Mouse (Mus musculus) hindbrain, embryonic 11.5 days (tissue): ENCODE results near the gene Cyb5r3. TPM values are rescaled to one million over a fixed set of nuclear protein-coding genes. Genes with fewer than 3 reads are reported as not detected.

Experiments
- ATAC-seq: fragments of 200-750 bp; cut with Nextera tagmentation; 2 replicates; pipeline ENCODE4 v1.8.0; 2017; ENCODE audit warnings: mild to moderate bottlenecking, moderate TSS enrichment, moderate library complexity; ENCODE audit not compliant: low FRiP score
- DNase-seq: peaks from one replicate; pipeline ENCODE4 v3.0.0-alpha.2; 2015; ENCODE audit warnings: low spot score
- H3K27ac ChIP-seq: fragments of 300-500 bp; sonication (generic); 2 replicates; pipeline ENCODE4 v1.5.1; 2014; ENCODE audit warnings: mild to moderate bottlenecking, low read depth, low read length
- H3K27me3 ChIP-seq: fragments of 300-500 bp; sonication (generic); 2 replicates; pipeline ENCODE4 v1.6.1; 2014; ENCODE audit warnings: mild to moderate bottlenecking, low read length, moderate library complexity, mixed read lengths; ENCODE audit not compliant: control insufficient read depth, insufficient read depth
- H3K36me3 ChIP-seq: fragments of 300-500 bp; sonication (generic); 2 replicates; pipeline ENCODE4 v1.6.1; 2014; ENCODE audit warnings: mild to moderate bottlenecking, low read length, moderate library complexity, mixed read lengths; ENCODE audit not compliant: control insufficient read depth, insufficient read depth
- H3K4me1 ChIP-seq: fragments of 300-500 bp; sonication (generic); replicated peaks from 2 replicates; pipeline ENCODE4 v1.6.1; 2014; ENCODE audit warnings: low read length, mixed read lengths; ENCODE audit not compliant: control insufficient read depth, insufficient read depth
- H3K4me2 ChIP-seq: fragments of 300-500 bp; sonication (generic); replicated peaks from 2 replicates; pipeline ENCODE4 v1.6.1; 2014; ENCODE audit warnings: mild to moderate bottlenecking, low read depth, low read length
- H3K4me3 ChIP-seq: fragments of 300-500 bp; sonication (generic); 2 replicates; pipeline ENCODE4 v1.5.1; 2014; ENCODE audit warnings: low read depth, low read length
- H3K9ac ChIP-seq: fragments of 300-500 bp; sonication (generic); 2 replicates; pipeline ENCODE4 v1.6.1; 2014; ENCODE audit warnings: low read depth, low read length
- H3K9me3 ChIP-seq: fragments of 300-500 bp; sonication (generic); 2 replicates; pipeline ENCODE4 v1.6.1; 2016; ENCODE audit warnings: low read length; ENCODE audit not compliant: control insufficient read depth
- WGBS: fragments of 180-500 bp; shearing (Covaris S2); extraction: QIAGEN DNeasy Blood & Tissue Kit; methylation state at CpG from one replicate; pipeline ENCODE4 v1.1.7; 2014; 5-methylcytosine and 5-hydroxymethylcytosine counted together
- polyA plus RNA-seq: library from polyadenylated mRNA; unstranded; fragments of >200 nt; fragmentation: Nextera tagmentation; extraction: Ambion mirVana; gene quantifications from 2 replicates; pipeline ENCODE4 v1.2.1, GENCODE M21; 2014

Gene Cyb5r3
- polyA plus RNA-seq, 1 experiment from 2014 or later: 205 TPM

DNA sequence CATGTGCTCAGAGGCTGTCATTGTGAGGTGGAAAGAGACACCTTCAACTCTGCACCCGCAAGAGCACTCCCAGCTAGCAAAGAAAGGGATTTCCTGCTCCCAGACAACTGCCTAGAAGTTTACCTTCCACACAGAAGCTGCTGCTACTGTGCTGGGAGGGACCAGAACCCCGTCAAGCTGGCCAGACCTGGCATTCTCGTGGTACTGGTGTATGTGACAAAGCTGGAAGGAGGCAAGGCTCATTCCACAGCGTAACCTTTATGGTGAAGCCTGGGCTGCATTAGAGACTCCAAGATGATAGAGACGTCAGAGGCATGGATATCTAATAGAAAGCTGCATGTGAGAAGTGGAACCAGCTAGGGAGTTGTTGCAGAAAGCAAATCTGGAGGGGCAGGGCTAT, 47.8 kb downstream of the Cyb5r3 start:
- ATAC-seq: no peak
- Histone ChIP-seq H3K27ac (no peak overlapping the region), H3K4me2 (no peak overlapping the region), H3K9me3 (no peaks in the 10 kb centered on the region), H3K36me3 (peaks cover 6% of the 10 kb centered on the region; the same call in 1 of the 2 replicates), H3K4me3 (no peak overlapping the region), H3K9ac (no peak overlapping the region), H3K4me1 (no peaks in the 10 kb centered on the region), H3K27me3 (no peaks in the 10 kb centered on the region)
- DNase-seq: no peak
- 68% methylated on average over 5 of the region's 5 CpGs for WGBS

DNA sequence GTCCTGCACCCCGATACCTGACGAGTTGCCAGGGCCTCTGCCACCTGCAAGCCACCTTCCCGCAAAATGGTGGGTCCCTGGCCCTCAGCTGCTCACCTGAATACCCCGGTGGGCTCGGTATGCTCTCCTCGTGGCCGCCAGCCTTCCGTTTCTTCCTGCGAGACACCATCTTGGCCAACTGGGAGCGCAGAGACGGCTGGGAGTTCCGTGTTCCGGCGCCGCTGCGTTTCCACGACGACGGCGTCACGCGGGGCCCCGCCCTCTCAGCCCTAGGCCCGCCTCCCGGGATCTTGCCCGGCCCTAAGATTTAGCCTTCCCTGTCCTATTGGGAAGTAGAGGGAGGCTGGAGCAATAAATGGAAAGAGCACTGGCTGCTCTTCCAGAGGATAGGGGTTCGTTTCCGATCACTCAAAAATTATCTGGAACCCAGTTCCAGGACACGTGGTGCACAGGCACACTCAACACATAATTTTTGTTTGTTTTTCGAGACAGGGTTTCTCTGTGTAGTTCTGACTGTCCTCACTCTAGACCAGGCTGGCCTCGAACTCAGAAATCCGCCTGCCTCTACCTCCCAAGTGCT, 49.7 kb downstream of the Cyb5r3 start, which contains the start of gene Rrp7a:
Gene Rrp7a (minus strand): TSS at position 236 of the 580 bp plus-strand sequence.
- H3K4me3 ChIP-seq: peak within 1 kb of the TSS; percentile 86
- peak within 1 kb of the TSS; percentile 74 for H3K27ac ChIP-seq
- 11% methylated on average over 32 of the region's 32 CpGs for whole genome bisulfite sequencing
- 0 out of 2 replicates have a peak, but pooled peaks cover 7% of the 10 kb centered on the region for H3K36me3 ChIP-seq
- H3K9me3 ChIP-seq: no peaks in the 10 kb centered on the region
- ATAC-seq: peak; percentile 88
- H3K27me3 ChIP-seq: no peaks in the 10 kb centered on the region
- H3K9ac ChIP-seq: peak within 1 kb of the TSS; percentile 62
- H3K4me1 ChIP-seq: no peaks in the 10 kb centered on the region
- DNase-seq: peak; percentile 92
- H3K4me2 ChIP-seq: peak within 1 kb of the TSS; percentile 55

DNA sequence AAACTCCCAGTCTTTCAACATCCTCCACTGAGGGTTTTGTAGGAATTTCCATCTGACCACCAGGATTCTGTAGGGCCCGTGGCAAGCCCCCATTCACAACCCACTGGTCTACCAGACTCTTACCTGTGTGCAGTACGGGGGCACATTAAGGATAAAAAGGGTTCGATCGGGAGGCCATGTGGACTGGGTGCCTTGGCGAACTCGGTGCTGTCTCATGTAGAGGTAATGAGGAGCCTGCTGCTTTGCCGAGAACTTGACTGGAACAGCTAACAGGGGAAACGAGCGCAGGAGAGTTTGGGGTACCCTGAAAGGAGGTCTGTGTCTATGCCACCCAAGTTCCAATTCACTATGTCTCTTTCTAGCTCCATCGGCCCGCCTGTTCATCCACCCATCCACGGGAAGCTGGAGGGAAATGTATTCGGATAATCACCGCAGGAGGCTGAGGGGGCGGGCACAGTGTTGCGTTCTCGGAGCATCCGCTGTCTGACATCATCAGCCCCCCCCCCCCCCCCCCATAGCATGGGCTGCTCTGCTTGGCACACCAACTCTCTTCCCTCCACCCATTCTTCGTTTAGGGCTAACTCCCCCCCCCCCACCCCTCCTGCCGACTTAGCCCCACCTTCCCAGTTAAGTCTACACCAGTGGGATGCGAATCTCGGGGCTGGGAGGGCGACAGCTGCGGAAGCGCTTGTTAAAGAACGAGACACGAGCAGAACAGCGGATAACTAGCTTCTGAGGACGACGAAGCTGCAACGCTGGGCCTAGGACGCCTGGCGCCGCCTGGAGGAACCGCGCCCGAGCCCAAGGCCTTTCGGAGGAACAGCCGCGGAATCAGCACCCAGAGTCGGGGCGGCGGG, 50.5 kb downstream of the Cyb5r3 start:
- ATAC-seq (peak; percentile 63), DNase-seq (peak; percentile 74)
- no peaks in the 10 kb centered on the region for H3K27me3 ChIP-seq
- H3K9me3 ChIP-seq: no peaks in the 10 kb centered on the region
- peak overlapping the region; percentile 62 for H3K9ac ChIP-seq
- H3K4me2 ChIP-seq: peak overlapping the region; percentile 55
- peak overlapping the region; percentile 74 for H3K27ac ChIP-seq
- 4% methylated on average over 41 of the region's 43 CpGs for WGBS
- H3K36me3 ChIP-seq: 0 out of 2 replicates have a peak, but pooled peaks cover 8% of the 10 kb centered on the region
- peak overlapping the region; percentile 86 for H3K4me3 ChIP-seq
- H3K4me1 ChIP-seq: no peaks in the 10 kb centered on the region

DNA sequence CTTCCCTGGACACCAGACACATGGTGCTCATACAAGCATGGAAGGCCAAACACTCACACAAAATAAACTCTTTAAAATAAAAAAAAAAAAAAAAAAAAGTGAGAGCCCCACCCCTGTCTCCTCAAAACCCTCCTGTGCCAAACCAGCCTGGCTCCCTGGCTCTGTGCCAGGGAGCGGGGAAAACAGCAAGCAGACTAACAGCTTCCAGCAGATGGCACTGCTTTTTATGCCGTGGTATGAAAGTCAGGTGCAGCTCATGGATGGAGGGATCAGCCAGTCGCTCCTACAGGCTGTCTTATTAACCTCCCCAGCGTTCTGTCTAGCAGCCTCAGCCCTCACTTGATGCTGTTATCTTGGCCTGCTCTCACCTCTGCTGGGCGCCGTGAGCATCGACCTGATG, 54.0 kb downstream of the Cyb5r3 start:
- no peaks in the 10 kb centered on the region for H3K9me3 ChIP-seq
- no peak overlapping the region for H3K9ac ChIP-seq
- WGBS: 80% methylated on average over 7 of the region's 7 CpGs
- H3K4me1 ChIP-seq: 0 out of 2 replicates have a peak, but pooled peaks cover 5% of the 10 kb centered on the region
- H3K27ac ChIP-seq: no peak overlapping the region
- no peaks in the 10 kb centered on the region for H3K27me3 ChIP-seq
- H3K4me3 ChIP-seq: no peak overlapping the region
- H3K4me2 ChIP-seq: no peak overlapping the region
- no peak for ATAC-seq
- DNase-seq: no peak
- 0 out of 2 replicates have a peak, but pooled peaks cover 5% of the 10 kb centered on the region for H3K36me3 ChIP-seq

DNA sequence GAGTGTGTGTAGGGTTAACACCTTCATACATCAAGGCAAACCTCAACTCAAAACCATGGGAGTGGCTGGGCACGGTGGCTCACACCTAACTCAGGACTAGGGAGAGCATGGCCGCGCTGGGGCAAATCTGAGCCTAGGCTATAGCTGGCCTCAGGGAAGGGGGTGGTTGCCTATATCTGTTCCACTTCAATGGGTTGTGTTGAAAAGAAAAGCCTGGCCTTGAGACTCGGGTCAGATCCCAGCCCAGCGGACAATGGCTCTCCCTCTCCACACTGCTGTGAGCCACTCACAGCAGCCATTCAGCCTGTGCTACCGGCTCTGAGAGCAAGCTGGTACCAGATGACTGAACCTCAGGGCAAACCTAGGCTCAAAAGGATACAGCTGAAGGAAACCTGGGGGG, 57.3 kb downstream of the Cyb5r3 start:
- Histone ChIP-seq H3K36me3 (0 out of 2 replicates have a peak, but pooled peaks cover 5% of the 10 kb centered on the region), H3K4me2 (no peak overlapping the region), H3K9me3 (no peaks in the 10 kb centered on the region), H3K9ac (no peak overlapping the region), H3K4me3 (no peak overlapping the region), H3K27me3 (no peaks in the 10 kb centered on the region), H3K27ac (no peak overlapping the region), H3K4me1 (0 out of 2 replicates have a peak, but pooled peaks cover 5% of the 10 kb centered on the region)
- WGBS: 37% methylated on average over 6 of the region's 6 CpGs
- no peak for DNase-seq
- no peak; the same call in 1 of the 2 replicates for ATAC-seq

DNA sequence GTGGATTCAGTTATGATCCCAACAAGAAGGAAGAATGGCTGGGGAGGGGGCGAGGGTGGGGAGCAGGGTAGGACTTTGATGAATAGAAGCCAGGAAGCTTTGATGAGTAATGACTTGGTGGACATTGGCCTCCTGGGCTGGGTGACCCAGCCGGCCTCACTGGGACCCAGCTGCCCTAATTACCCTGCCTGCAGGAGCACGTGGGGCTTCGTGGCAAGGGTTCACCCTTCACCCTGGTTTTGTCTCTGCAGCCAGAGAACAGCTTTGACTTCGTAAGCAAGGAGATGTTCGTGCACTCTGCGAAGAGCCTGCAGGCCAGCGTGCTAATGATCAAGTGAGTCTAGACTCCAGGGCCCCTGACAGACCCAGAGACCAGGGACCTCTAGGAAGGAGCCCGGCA, 58.3 kb downstream of the Cyb5r3 start:
- Histone ChIP-seq H3K9me3 (no peaks in the 10 kb centered on the region), H3K4me2 (no peak overlapping the region), H3K4me3 (no peak overlapping the region), H3K36me3 (0 out of 2 replicates have a peak, but pooled peaks cover 4% of the 10 kb centered on the region), H3K27me3 (no peaks in the 10 kb centered on the region), H3K27ac (0 out of 2 replicates have a peak overlapping the region, but pooled peaks have one; percentile 6), H3K4me1 (0 out of 2 replicates have a peak, but pooled peaks cover 5% of the 10 kb centered on the region), H3K9ac (no peak overlapping the region)
- WGBS: 65% methylated on average over 9 of the region's 9 CpGs
- no peak for ATAC-seq
- DNase-seq: no peak

DNA sequence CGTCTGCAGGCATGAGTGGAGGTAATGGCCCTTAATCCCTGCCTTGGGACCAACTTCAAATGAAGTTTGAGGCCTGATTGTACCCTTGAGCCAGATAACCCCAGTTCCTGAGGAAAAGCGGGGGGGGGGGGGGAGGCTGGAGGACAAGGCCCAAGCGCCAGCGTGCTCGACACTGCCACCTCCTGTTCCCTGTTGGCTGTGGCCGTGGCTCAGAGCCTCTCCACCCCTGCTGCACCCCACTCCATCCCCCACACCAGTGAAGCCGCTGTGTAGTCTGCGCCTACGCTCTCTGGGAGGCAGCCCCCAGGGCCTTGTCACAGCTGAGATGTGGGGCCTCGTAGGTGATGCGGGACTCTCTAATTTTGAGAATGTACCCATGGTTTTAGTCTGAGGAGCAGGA, 59.5 kb downstream of the Cyb5r3 start:
- WGBS: 20% methylated on average over 11 of the region's 11 CpGs
- H3K36me3 ChIP-seq: 0 out of 2 replicates have a peak, but pooled peaks cover 3% of the 10 kb centered on the region
- DNase-seq (peak; percentile 78), ATAC-seq (peak; percentile 52; the same call in 1 of the 2 replicates)
- H3K9ac ChIP-seq: no peak overlapping the region
- no peaks in the 10 kb centered on the region for H3K9me3 ChIP-seq
- no peaks in the 10 kb centered on the region for H3K27me3 ChIP-seq
- H3K4me1 ChIP-seq: 0 out of 2 replicates have a peak, but pooled peaks cover 5% of the 10 kb centered on the region
- no peak overlapping the region for H3K27ac ChIP-seq
- no peak overlapping the region for H3K4me2 ChIP-seq
- no peak overlapping the region for H3K4me3 ChIP-seq

DNA sequence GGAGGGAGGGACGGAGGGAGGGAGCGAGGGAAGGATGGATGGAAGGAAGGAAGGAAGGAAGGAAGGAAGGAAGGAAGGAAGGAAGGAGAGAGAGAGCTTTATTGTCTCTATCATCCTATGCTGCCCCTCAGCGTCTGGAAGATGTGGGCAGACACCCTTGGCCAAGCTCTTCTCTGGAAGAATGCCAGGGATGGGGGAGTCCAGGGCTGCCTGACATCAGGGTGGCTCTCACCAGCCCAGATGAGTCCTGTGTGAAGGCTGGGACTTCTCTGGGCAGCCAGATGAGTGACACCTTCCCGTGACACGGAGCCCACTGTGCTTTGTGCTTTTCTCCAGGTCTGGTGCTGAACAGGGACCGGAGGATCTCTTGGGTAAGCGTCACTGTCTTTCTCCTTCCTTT, 60.5 kb downstream of the Cyb5r3 start:
- Histone ChIP-seq H3K27ac (no peak overlapping the region), H3K4me1 (peaks cover 9% of the 10 kb centered on the region; the same call in 1 of the 2 replicates), H3K4me2 (no peak overlapping the region), H3K4me3 (no peak overlapping the region), H3K9ac (no peak overlapping the region), H3K9me3 (no peaks in the 10 kb centered on the region), H3K27me3 (no peaks in the 10 kb centered on the region), H3K36me3 (no peaks in the 10 kb centered on the region)
- no peak for DNase-seq
- WGBS: 83% methylated on average over 5 of the region's 7 CpGs
- ATAC-seq: no peak
